Mouse (Mus musculus): Measurements from ENCODE around the gene Mrnip.

DNA sequence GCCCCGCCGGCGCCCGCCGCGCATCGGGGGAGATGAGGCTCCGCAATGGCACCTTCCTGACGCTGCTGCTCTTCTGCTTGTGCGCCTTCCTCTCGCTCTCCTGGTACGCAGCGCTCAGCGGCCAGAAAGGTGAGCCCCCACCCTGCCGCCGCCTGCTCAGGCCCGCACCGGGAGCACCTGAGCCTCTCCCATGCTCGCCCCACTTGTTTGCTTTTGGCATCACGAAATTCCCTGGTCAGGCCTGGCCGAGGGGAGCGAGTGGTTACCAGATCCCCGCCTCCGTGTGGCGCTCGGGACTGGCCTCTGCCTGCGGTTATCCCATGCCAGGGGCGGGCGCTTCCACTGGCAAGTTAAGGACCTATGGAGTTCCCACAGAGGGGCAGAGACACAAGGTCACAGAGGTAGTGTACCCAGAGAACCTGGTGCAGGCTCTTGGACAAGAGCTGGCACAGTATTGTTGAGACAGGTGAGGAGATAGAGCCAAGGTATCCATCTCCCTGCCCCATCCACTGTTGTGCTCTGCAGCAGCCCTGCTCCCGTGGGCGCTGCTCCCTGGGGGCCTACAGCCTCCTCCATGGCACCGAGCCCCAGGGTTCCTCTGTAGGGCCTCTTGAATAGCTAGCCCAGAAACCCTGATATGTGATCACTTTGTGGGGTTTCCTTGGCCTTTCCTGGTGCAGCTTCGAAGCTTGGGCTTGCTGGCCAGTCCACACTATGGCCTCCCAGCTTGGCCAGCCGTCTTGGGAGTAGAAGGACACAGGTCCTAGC is 51.6 kb downstream of the Mrnip start:
- TF ChIP-seq TAL1 (IDR thresholded peaks at IDR 0.05; ENCODE audit: low read length) (no peak), GATA1 (IDR thresholded peaks at IDR 0.05; ENCODE audit: low read length) (no peak)
